Mouse (Mus musculus): ENCODE measurements around the gene Vwa3b. TPM values are rescaled to one million over a fixed set of nuclear protein-coding genes. Genes with fewer than 3 reads are reported as not detected.

The Vwa3b gene
- polyA plus RNA-seq, 1 experiment from 2014 or later = 0.52 TPM

GRCm38 (mm10) chr1:37019017-37019416, 7.4 kb upstream of the Vwa3b start:
- ATAC-seq (ENCODE audit: low read depth) = no peak
- H3K9ac ChIP-seq = no peak overlapping the region
- no peaks in the 10 kb centered on the region for H3K9me3 ChIP-seq
- no peak overlapping the region for H3K4me2 ChIP-seq
- no peaks in the 10 kb centered on the region for H3K27me3 ChIP-seq
- WGBS = 90% methylated on average over 6 of the region's 6 CpGs
- no peaks in the 10 kb centered on the region for H3K36me3 ChIP-seq
- H3K4me3 ChIP-seq = no peak overlapping the region
- H3K4me1 ChIP-seq (replicated peaks) = no peaks in the 10 kb centered on the region
- H3K27ac ChIP-seq (replicated peaks) = no peak overlapping the region

GRCm38 (mm10) chr1:37022704-37023103, 3.7 kb upstream of the Vwa3b start:
- H3K27me3 ChIP-seq = no peaks in the 10 kb centered on the region
- no peaks in the 10 kb centered on the region for H3K4me1 ChIP-seq (replicated peaks)
- H3K4me2 ChIP-seq = no peak overlapping the region
- no peak overlapping the region for H3K9ac ChIP-seq
- no peaks in the 10 kb centered on the region for H3K36me3 ChIP-seq
- WGBS = 84% methylated on average over 2 of the region's 2 CpGs
- H3K4me3 ChIP-seq = no peak overlapping the region
- H3K9me3 ChIP-seq = no peaks in the 10 kb centered on the region
- ATAC-seq (ENCODE audit: low read depth) = no peak
- no peak overlapping the region for H3K27ac ChIP-seq (replicated peaks)

GRCm38 (mm10) chr1:37024736-37025135, 1.7 kb upstream of the Vwa3b start:
- H3K9me3 ChIP-seq = no peaks in the 10 kb centered on the region
- no peak for ATAC-seq (ENCODE audit: low read depth)
- H3K27ac ChIP-seq (replicated peaks) = no peak overlapping the region
- H3K4me1 ChIP-seq (replicated peaks) = peaks cover 9% of the 10 kb centered on the region
- no peaks in the 10 kb centered on the region for H3K36me3 ChIP-seq
- H3K4me3 ChIP-seq = no peak overlapping the region
- no peak overlapping the region for H3K4me2 ChIP-seq
- H3K9ac ChIP-seq = no peak overlapping the region
- WGBS = 96% methylated on average over 7 of the region's 7 CpGs
- no peaks in the 10 kb centered on the region for H3K27me3 ChIP-seq

GRCm38 (mm10) chr1:37025376-37025775, 1.0 kb upstream of the Vwa3b start:
- H3K4me1 ChIP-seq (replicated peaks) = peaks cover 11% of the 10 kb centered on the region
- H3K4me3 ChIP-seq = no peak overlapping the region
- no peaks in the 10 kb centered on the region for H3K9me3 ChIP-seq
- no peaks in the 10 kb centered on the region for H3K36me3 ChIP-seq
- WGBS = 94% methylated on average over 1 of the region's 1 CpGs
- H3K27me3 ChIP-seq = peaks cover 3% of the 10 kb centered on the region; the same call in 1 of the 2 replicates
- no peak overlapping the region for H3K27ac ChIP-seq (replicated peaks)
- no peak overlapping the region for H3K9ac ChIP-seq
- no peak overlapping the region for H3K4me2 ChIP-seq
- no peak for ATAC-seq (ENCODE audit: low read depth)

- 71% methylated on average over 6 of the region's 6 CpGs for WGBS
- H3K4me3 ChIP-seq = no peak overlapping the region
- no peak overlapping the region for H3K9ac ChIP-seq
- no peaks in the 10 kb centered on the region for H3K36me3 ChIP-seq
- no peak for ATAC-seq (ENCODE audit: low read depth)
- H3K27me3 ChIP-seq = peaks cover 6% of the 10 kb centered on the region; the same call in 1 of the 2 replicates
- H3K9me3 ChIP-seq = no peaks in the 10 kb centered on the region
- H3K4me2 ChIP-seq = no peak overlapping the region
- H3K4me1 ChIP-seq (replicated peaks) = peaks cover 11% of the 10 kb centered on the region
- no peak overlapping the region for H3K27ac ChIP-seq (replicated peaks)
Observed at GRCm38 (mm10) chr1:37026866-37027265, 470 bp downstream of the Vwa3b start.

- peak overlapping the region; percentile 68 for H3K9ac ChIP-seq
- H3K9me3 ChIP-seq = no peaks in the 10 kb centered on the region
- no peaks in the 10 kb centered on the region for H3K36me3 ChIP-seq
- peaks cover 11% of the 10 kb centered on the region for H3K4me1 ChIP-seq (replicated peaks)
- H3K27me3 ChIP-seq = peaks cover 6% of the 10 kb centered on the region; the same call in 1 of the 2 replicates
- peak; percentile 8; the same call in 1 of the 2 replicates for ATAC-seq (ENCODE audit: low read depth)
- peak overlapping the region; percentile 81 for H3K4me2 ChIP-seq
- peak overlapping the region; percentile 56 for H3K4me3 ChIP-seq
- 5% methylated on average over 18 of the region's 18 CpGs for WGBS
- H3K27ac ChIP-seq (replicated peaks) = 0 out of 2 replicates have a peak overlapping the region, but pooled peaks have one; percentile 4
Observed at GRCm38 (mm10) chr1:37028439-37029153, 2.2 kb downstream of the Vwa3b start.

- Histone ChIP-seq H3K36me3 (no peaks in the 10 kb centered on the region), H3K9me3 (no peaks in the 10 kb centered on the region), H3K4me3 (peak overlapping the region; percentile 56), H3K27me3 (peaks cover 6% of the 10 kb centered on the region; the same call in 1 of the 2 replicates), H3K4me2 (peak overlapping the region; percentile 81), H3K4me1 (replicated peaks) (peaks cover 11% of the 10 kb centered on the region), H3K9ac (peak overlapping the region; percentile 68), H3K27ac (replicated peaks) (0 out of 2 replicates have a peak overlapping the region, but pooled peaks have one; percentile 4)
- WGBS = 4% methylated on average over 26 of the region's 26 CpGs
- ATAC-seq (ENCODE audit: low read depth) = peak; percentile 99
Observed at GRCm38 (mm10) chr1:37029154-37029907, 2.9 kb downstream of the Vwa3b start.

GRCm38 (mm10) chr1:37029942-37030341, 3.5 kb downstream of the Vwa3b start:
- WGBS = 60% methylated on average over 5 of the region's 5 CpGs
- Histone ChIP-seq H3K36me3 (no peaks in the 10 kb centered on the region), H3K4me2 (peak overlapping the region; percentile 81), H3K9me3 (no peaks in the 10 kb centered on the region), H3K27me3 (peaks cover 6% of the 10 kb centered on the region; the same call in 1 of the 2 replicates), H3K27ac (replicated peaks) (no peak overlapping the region), H3K4me1 (replicated peaks) (peaks cover 11% of the 10 kb centered on the region), H3K4me3 (no peak overlapping the region), H3K9ac (no peak overlapping the region)
- no peak for ATAC-seq (ENCODE audit: low read depth)

GRCm38 (mm10) chr1:37030693-37031092, 4.3 kb downstream of the Vwa3b start:
- Histone ChIP-seq H3K4me1 (replicated peaks) (peaks cover 11% of the 10 kb centered on the region), H3K4me2 (no peak overlapping the region), H3K27ac (replicated peaks) (no peak overlapping the region), H3K36me3 (no peaks in the 10 kb centered on the region), H3K9ac (no peak overlapping the region), H3K27me3 (peaks cover 6% of the 10 kb centered on the region; the same call in 1 of the 2 replicates), H3K4me3 (no peak overlapping the region), H3K9me3 (no peaks in the 10 kb centered on the region)
- WGBS = 80% methylated on average over 2 of the region's 2 CpGs
- no peak for ATAC-seq (ENCODE audit: low read depth)

GRCm38 (mm10) chr1:37035879-37036278, 9.5 kb downstream of the Vwa3b start:
- no peak for ATAC-seq (ENCODE audit: low read depth)
- Histone ChIP-seq H3K36me3 (no peaks in the 10 kb centered on the region), H3K27ac (replicated peaks) (no peak overlapping the region), H3K27me3 (no peaks in the 10 kb centered on the region), H3K4me3 (no peak overlapping the region), H3K9ac (no peak overlapping the region), H3K4me2 (no peak overlapping the region), H3K9me3 (no peaks in the 10 kb centered on the region), H3K4me1 (replicated peaks) (no peaks in the 10 kb centered on the region)
- WGBS = 92% methylated on average over 8 of the region's 8 CpGs

- H3K4me2 ChIP-seq = no peak overlapping the region
- ATAC-seq (ENCODE audit: low read depth) = no peak
- no peaks in the 10 kb centered on the region for H3K4me1 ChIP-seq (replicated peaks)
- no peak overlapping the region for H3K4me3 ChIP-seq
- 87% methylated on average over 7 of the region's 7 CpGs for WGBS
- H3K27me3 ChIP-seq = no peaks in the 10 kb centered on the region
- H3K36me3 ChIP-seq = no peaks in the 10 kb centered on the region
- no peak overlapping the region for H3K27ac ChIP-seq (replicated peaks)
- no peaks in the 10 kb centered on the region for H3K9me3 ChIP-seq
- no peak overlapping the region for H3K9ac ChIP-seq
Observed at GRCm38 (mm10) chr1:37041126-37041525, 14.7 kb downstream of the Vwa3b start.

GRCm38 (mm10) chr1:37041856-37042255, 15.5 kb downstream of the Vwa3b start:
- no peak for ATAC-seq (ENCODE audit: low read depth)
- Histone ChIP-seq H3K27me3 (no peaks in the 10 kb centered on the region), H3K9me3 (no peaks in the 10 kb centered on the region), H3K4me2 (no peak overlapping the region), H3K9ac (no peak overlapping the region), H3K27ac (replicated peaks) (no peak overlapping the region), H3K4me3 (no peak overlapping the region), H3K4me1 (replicated peaks) (no peaks in the 10 kb centered on the region), H3K36me3 (no peaks in the 10 kb centered on the region)
- WGBS = 90% methylated on average over 5 of the region's 5 CpGs

All from neural tube, embryonic 13.5 days (tissue).